Mouse (Mus musculus): ENCODE results near the gene Tpmt. TPM values are rescaled to one million over a fixed set of nuclear protein-coding genes. Genes with fewer than 3 reads are reported as not detected.

Gene Tpmt
- total and polyA plus RNA-seq, 2 experiments: 13.9 to 45.4 TPM

DNA sequence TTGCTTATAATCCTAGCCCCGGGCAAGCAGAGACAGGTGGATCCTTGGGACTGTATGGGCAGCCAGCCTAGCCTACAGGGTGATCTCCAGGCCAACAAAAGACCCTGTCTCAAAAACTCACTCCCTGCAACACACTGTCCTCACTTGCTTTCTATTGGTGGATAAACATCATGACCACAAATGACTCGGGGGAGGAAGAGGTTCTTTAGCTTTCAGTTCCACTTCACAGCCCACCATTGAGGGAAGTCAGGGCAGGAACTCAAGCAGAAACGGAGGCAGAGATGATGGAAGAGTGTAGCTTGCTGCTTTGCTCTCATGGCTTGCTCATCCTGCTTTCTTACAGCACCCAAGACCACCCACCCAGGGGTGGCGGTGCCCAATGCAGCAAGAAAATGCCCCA, 47.2 kb downstream of the Tpmt start:
- no peaks in the 10 kb centered on the region for H3K27me3 ChIP-seq (ENCODE audit: control insufficient read depth, insufficient read depth, low read length)
- TF ChIP-seq CTCF (IDR thresholded peaks at IDR 0.05; ENCODE audit: low read depth, low read length) (no peak), POLR2A (IDR thresholded peaks at IDR 0.05; ENCODE audit: extremely low read depth, insufficient read depth, low read length) (no peak)
- H3K4me1 ChIP-seq (ENCODE audit: control insufficient read depth, insufficient read depth, low read length): no peaks in the 10 kb centered on the region; the same call in 1 of the 2 replicates
- H3K9ac ChIP-seq (ENCODE audit: low read depth, low read length): no peak overlapping the region
- no peak overlapping the region for H3K4me3 ChIP-seq (ENCODE audit: insufficient read depth, low read depth, low read length)
- no peak overlapping the region for H3K27ac ChIP-seq (replicated peaks; ENCODE audit: insufficient read depth, low read depth, low read length)
- 77% methylated on average over 4 of the region's 4 CpGs for WGBS
- DNase-seq (ENCODE audit: extremely low read depth, low read depth, low spot score): no peak
- no peaks in the 10 kb centered on the region for H3K36me3 ChIP-seq (ENCODE audit: control insufficient read depth, insufficient read depth, low read length)
- no peaks in the 10 kb centered on the region for H3K79me2 ChIP-seq (ENCODE audit: control insufficient read depth, insufficient read depth, low read length)

DNA sequence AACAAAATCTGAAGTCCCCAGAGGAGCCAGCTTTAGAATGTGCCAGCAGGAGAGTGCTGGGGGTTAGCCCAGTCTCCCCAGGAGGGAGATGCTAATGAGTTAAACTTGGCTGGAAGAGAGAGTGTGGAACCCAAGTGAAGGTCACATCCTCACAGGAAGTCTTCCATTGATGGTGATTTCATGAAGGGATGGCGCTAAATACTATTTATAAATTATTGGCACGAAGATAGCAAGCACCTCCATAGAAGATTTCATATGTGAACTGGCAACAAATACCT, 51.3 kb downstream of the Tpmt start:
- H3K27ac ChIP-seq (replicated peaks; ENCODE audit: insufficient read depth, low read depth, low read length): no peak overlapping the region
- TF ChIP-seq CTCF (IDR thresholded peaks at IDR 0.05; ENCODE audit: low read depth, low read length) (no peak), POLR2A (IDR thresholded peaks at IDR 0.05; ENCODE audit: extremely low read depth, insufficient read depth, low read length) (no peak)
- no peak for DNase-seq (ENCODE audit: extremely low read depth, low read depth, low spot score)
- H3K4me1 ChIP-seq (ENCODE audit: control insufficient read depth, insufficient read depth, low read length): no peaks in the 10 kb centered on the region
- no peak overlapping the region for H3K4me3 ChIP-seq (ENCODE audit: insufficient read depth, low read depth, low read length)
- H3K9ac ChIP-seq (ENCODE audit: low read depth, low read length): no peak overlapping the region
- no peaks in the 10 kb centered on the region for H3K27me3 ChIP-seq (ENCODE audit: control insufficient read depth, insufficient read depth, low read length)
- H3K36me3 ChIP-seq (ENCODE audit: control insufficient read depth, insufficient read depth, low read length): no peaks in the 10 kb centered on the region
- WGBS: 83% methylated on average over 2 of the region's 2 CpGs
- H3K79me2 ChIP-seq (ENCODE audit: control insufficient read depth, insufficient read depth, low read length): no peaks in the 10 kb centered on the region

- H3K4me1 ChIP-seq (ENCODE audit: control insufficient read depth, insufficient read depth, low read length): no peaks in the 10 kb centered on the region
- no peak for TF ChIP-seq POLR2A (IDR thresholded peaks at IDR 0.05; ENCODE audit: extremely low read depth, insufficient read depth, low read length)
- TF ChIP-seq CTCF (IDR thresholded peaks at IDR 0.05; ENCODE audit: low read depth, low read length): no peak
- no peaks in the 10 kb centered on the region for H3K36me3 ChIP-seq (ENCODE audit: control insufficient read depth, insufficient read depth, low read length)
- WGBS: 91% methylated on average over 7 of the region's 7 CpGs
- H3K27ac ChIP-seq (replicated peaks; ENCODE audit: insufficient read depth, low read depth, low read length): no peak overlapping the region
- H3K9ac ChIP-seq (ENCODE audit: low read depth, low read length): no peak overlapping the region
- H3K79me2 ChIP-seq (ENCODE audit: control insufficient read depth, insufficient read depth, low read length): no peaks in the 10 kb centered on the region
- no peaks in the 10 kb centered on the region for H3K27me3 ChIP-seq (ENCODE audit: control insufficient read depth, insufficient read depth, low read length)
- DNase-seq (ENCODE audit: extremely low read depth, low read depth, low spot score): no peak
- no peak overlapping the region for H3K4me3 ChIP-seq (ENCODE audit: insufficient read depth, low read depth, low read length)
These were observed 51.8 kb downstream of the Tpmt start for GRCm38 (mm10) chr13:46992516-46993273.

DNA sequence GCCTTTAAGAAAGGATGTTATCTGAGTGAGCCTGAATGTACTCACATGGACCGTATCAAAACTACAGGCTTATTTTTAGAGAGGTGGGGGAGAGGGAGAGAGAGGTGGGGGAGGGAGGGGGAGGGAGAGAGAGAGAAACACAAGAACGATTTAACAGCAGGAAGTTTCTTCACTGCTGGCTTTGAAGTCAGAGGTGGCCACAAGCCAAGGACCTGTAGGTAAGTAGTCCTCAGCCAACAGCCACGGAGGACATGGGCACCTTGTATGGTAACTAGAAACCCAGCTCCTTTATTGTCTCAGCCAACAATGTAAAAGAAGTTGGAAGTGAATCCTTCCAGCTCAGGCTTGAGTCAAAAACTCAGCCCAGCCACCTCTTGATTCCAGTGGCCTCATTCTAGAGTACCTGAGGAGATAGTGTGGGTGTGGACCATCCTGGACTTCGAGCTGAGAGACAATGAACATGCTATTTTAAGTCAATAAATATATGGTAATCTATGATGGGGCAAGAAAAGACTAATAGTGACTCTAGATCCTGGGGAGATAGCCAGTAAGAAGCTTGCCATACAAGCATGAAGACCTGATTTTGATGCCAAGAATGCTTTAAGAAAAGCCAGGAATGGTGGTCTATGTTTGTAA, 54.0 kb downstream of the Tpmt start:
- H3K4me3 ChIP-seq (ENCODE audit: insufficient read depth, low read depth, low read length): no peak overlapping the region
- H3K27ac ChIP-seq (replicated peaks; ENCODE audit: insufficient read depth, low read depth, low read length): no peak overlapping the region
- no peaks in the 10 kb centered on the region for H3K4me1 ChIP-seq (ENCODE audit: control insufficient read depth, insufficient read depth, low read length)
- H3K27me3 ChIP-seq (ENCODE audit: control insufficient read depth, insufficient read depth, low read length): no peaks in the 10 kb centered on the region
- 39% methylated on average over 4 of the region's 4 CpGs for WGBS
- DNase-seq (ENCODE audit: extremely low read depth, low read depth, low spot score): no peak
- no peak overlapping the region for H3K9ac ChIP-seq (ENCODE audit: low read depth, low read length)
- no peaks in the 10 kb centered on the region for H3K79me2 ChIP-seq (ENCODE audit: control insufficient read depth, insufficient read depth, low read length)
- TF ChIP-seq POLR2A (IDR thresholded peaks at IDR 0.05; ENCODE audit: extremely low read depth, insufficient read depth, low read length) (no peak), CTCF (IDR thresholded peaks at IDR 0.05; ENCODE audit: low read depth, low read length) (no peak)
- H3K36me3 ChIP-seq (ENCODE audit: control insufficient read depth, insufficient read depth, low read length): no peaks in the 10 kb centered on the region

DNA sequence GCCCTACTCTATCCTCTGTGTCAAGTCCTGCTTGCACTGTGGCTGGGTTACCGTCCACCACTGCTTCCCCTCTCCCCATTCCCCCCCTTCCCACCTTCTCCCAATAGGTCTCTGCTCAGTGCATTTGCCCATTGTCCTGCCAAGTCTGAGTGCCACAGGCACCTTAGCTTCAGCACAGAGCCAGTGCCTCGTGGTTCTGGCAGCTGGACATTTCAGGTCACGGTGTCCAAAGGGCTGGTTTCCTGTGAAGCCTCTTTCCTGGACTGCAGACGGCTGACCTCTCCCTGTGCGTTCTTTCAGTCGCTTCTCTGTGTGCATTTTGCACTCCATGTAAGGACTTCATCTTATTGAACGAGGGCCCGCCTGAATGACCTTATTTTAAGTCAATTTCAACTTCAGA, 56.6 kb downstream of the Tpmt start:
- peak; percentile 19 for DNase-seq (ENCODE audit: extremely low read depth, low read depth, low spot score)
- Histone ChIP-seq H3K27me3 (ENCODE audit: control insufficient read depth, insufficient read depth, low read length) (no peaks in the 10 kb centered on the region), H3K9ac (ENCODE audit: low read depth, low read length) (no peak overlapping the region), H3K36me3 (ENCODE audit: control insufficient read depth, insufficient read depth, low read length) (no peaks in the 10 kb centered on the region), H3K4me3 (ENCODE audit: insufficient read depth, low read depth, low read length) (no peak overlapping the region), H3K79me2 (ENCODE audit: control insufficient read depth, insufficient read depth, low read length) (no peaks in the 10 kb centered on the region), H3K27ac (replicated peaks; ENCODE audit: insufficient read depth, low read depth, low read length) (no peak overlapping the region), H3K4me1 (ENCODE audit: control insufficient read depth, insufficient read depth, low read length) (no peaks in the 10 kb centered on the region)
- 65% methylated on average over 8 of the region's 8 CpGs for WGBS
- no peak for TF ChIP-seq POLR2A (IDR thresholded peaks at IDR 0.05; ENCODE audit: extremely low read depth, insufficient read depth, low read length)

DNA sequence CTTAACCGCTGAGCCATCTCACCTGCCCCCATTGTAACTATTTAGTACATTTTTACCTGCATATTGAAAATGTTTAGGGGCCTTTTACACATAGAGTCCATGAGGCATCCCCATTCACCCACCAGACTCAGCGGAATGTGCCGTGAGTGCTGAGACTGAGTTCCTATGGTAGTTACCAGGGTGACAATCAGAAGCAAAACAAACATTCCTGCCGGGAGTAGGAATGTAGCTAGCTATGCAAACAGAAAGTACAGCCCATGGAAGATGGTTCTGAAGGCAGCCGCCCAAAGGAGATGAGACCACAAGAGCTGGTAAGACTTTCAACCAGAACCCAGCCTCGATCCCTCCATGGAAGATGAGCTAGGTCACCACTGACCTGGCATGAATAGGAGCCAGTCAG, 58.3 kb downstream of the Tpmt start:
- Histone ChIP-seq H3K27me3 (ENCODE audit: control insufficient read depth, insufficient read depth, low read length) (no peaks in the 10 kb centered on the region), H3K79me2 (ENCODE audit: control insufficient read depth, insufficient read depth, low read length) (no peaks in the 10 kb centered on the region), H3K9ac (ENCODE audit: low read depth, low read length) (no peak overlapping the region), H3K4me3 (ENCODE audit: insufficient read depth, low read depth, low read length) (no peak overlapping the region), H3K4me1 (ENCODE audit: control insufficient read depth, insufficient read depth, low read length) (no peaks in the 10 kb centered on the region), H3K27ac (replicated peaks; ENCODE audit: insufficient read depth, low read depth, low read length) (no peak overlapping the region), H3K36me3 (ENCODE audit: control insufficient read depth, insufficient read depth, low read length) (no peaks in the 10 kb centered on the region)
- no peak for DNase-seq (ENCODE audit: extremely low read depth, low read depth, low spot score)
- 41% methylated on average over 6 of the region's 6 CpGs for WGBS
- TF ChIP-seq CTCF (IDR thresholded peaks at IDR 0.05; ENCODE audit: low read depth, low read length): no peak
- TF ChIP-seq POLR2A (IDR thresholded peaks at IDR 0.05; ENCODE audit: extremely low read depth, insufficient read depth, low read length): no peak
